Mouse (Mus musculus) thymus, postnatal 25 days (tissue): Measurements from ENCODE around the gene Poc1a.
A peak's percentile ranks its signal among the peaks of the same experiment; 100 is the strongest.

Source experiments
- DNase-seq: peaks from one replicate; pipeline ENCODE4 v3.0.0; 2022

The Poc1a gene

DNA sequence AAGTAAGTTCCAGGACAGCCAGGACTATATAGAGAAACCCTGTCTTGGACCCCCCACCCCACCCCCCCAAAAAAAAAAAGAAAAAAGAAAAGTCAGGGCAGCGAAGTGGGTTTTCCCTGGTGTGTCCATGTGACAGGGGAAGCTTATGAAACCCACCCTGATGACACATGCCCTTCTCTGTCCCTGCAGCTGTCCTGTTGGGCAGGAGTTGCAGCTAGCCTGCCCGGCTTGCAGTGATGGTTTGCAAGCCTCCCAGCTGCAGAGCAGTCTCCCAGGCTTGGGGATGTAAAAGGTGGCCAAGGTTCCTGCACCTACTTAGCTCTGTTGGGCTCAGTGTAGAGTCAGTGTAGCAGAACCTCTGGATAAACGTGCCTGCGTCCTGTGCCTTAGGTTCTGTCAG is 58.9 kb downstream of the Poc1a start:
- DNase-seq = no peak

DNA sequence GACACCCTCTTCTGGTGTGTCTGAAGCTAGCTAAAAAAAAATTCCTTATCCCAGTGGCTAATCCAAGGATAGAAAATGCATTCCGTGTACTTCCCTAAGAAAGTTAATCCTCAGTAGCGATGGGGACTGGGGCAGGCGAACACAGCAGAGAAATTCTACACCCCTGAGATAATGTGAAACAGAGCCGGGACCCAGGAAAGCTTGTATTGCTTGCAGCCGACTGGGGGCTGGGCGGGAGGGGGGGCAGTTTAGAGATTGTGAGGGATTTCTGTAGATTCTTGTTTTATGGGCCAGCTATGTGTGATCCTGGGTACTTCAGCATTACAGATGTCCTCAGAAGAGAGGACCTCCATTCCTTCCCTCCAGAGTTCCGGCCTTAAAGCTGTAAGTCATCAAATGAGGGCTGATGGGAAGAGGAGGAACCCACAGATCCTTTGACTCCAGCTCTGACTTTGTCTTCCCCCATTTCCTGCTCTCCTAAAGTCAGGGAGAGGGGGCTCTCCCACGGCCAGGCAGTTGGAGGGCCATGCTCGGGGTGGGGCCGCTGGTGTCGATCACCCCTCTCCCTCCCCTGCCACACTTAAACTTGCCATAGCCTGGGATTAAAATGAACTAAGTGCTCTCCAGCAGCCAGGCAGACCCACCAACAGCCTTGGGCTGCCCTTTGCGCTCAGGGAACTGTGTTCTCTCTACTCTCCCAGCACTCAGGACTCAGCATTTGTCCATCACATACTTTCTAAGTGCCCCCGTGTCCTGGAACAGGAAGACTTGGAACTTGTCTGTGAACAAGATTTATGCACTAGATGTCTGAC is 59.8 kb downstream of the Poc1a start:
- no peak for DNase-seq

DNA sequence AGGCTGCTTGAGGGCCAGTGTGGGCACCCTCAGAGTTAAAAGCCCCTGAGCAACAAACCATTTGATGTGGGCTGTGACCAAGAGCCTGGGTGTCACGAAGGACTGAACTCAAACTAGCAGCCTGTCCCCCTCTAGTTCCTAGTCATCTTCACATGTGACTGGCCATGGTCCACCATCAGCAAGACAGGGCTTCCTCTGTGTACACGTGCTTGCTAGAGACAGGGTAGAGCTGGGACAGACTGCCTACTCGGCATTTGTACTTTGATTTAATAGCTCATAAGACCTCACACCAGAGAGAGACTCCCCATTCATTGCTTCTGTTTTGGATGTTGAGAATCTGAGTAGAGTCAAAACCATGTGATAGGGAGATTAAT is 60.4 kb downstream of the Poc1a start:
- no peak for DNase-seq

DNA sequence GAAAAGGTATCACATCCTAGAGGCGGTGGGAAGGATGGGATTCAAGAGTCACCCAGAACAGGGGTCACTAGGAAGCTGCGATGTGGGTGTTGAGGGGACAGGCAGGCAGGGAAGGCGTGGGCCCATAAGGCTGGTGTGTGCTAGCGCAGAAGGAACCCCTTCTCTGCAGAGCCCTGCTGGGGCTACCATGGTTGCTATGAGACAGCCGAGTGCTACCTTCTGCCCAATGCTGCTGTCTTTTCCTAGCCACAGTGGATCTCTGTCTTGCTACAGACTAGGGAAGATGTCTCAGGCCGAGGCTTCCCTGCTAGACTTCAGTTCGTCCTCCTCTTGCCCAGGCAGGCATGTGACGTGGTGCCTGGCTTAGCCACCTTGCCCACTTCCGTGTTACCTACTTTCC is 61.7 kb downstream of the Poc1a start:
- no peak for DNase-seq

DNA sequence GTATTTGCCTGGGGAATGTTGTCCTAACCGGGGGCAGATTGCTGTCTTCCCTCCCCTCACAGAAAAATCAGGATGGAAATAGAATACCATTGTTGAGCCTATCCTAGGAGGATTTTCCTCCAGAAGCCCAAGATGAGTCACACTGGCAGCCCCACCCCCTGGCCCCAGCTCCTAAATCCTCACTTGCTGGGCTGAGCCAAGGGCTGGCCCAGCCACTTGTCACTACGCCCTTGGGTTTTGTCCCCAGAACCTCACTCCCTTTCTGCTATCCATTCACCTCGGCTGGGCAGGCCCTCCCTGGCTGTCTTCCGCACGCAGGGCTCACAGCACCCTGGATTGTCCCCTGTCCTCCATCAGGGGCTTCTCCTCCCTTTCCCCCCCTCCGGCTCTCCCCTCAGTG is 64.3 kb downstream of the Poc1a start:
- DNase-seq = no peak

DNA sequence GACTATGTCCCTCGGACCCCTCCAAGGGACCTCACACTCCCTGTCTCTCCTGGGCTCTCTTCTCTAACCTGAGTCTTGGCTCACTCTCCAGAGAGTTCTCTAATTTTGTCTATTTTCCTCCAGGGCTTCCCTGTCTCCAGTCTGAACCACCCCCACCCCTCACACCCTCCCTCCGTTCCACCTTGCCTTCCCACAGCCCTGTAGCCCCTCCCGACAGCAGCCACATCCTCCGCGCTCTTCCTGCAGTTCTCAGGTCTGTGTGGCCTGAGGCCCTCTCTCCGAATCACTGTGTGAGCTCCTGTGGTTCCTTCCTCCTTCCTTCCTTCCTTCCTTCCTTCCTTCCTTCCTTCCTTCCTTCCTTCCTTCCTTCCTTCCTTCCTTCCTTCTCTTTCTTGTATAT is 64.8 kb downstream of the Poc1a start:
- DNase-seq = no peak

DNA sequence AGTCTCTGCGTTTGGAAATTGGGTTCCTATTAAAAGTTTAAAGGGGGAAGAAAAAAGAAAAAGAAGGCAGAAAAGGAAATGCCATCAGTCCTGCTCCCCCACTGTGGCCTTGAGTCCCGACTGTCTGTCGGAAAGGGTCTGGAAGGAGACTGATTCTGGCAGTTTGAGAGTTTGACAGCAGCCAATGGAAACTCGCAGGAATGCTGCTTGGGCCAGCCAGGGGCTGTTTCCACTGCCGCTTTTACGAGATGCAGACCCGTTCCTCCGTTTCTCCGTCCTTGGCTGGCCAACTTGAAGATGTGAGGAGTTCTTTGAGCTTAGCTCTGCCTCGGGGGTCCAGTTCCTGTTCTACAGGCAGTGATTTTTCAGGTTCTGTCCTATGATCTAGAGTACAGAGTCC is 67.4 kb downstream of the Poc1a start:
- no peak for DNase-seq

DNA sequence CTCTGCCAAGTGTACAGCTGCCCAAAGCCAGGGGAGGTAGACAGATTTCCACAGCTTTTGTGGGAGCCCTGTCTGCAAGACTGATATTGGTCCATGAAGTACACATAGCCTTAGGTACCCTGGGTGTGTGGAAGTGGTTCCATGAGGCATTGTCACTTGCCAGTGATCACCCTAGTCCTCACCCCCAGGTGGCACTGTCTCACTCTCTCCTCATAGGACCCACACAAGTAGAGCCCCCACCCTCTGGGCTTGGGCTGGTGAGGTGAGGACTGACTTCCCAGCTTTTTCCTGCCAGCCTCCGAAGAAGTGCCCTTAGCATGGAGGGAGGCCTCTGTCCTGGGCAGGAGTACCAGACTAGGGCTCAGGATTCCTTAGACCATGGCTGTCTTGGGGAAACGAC is 68.2 kb downstream of the Poc1a start:
- DNase-seq = peak; percentile 53

DNA sequence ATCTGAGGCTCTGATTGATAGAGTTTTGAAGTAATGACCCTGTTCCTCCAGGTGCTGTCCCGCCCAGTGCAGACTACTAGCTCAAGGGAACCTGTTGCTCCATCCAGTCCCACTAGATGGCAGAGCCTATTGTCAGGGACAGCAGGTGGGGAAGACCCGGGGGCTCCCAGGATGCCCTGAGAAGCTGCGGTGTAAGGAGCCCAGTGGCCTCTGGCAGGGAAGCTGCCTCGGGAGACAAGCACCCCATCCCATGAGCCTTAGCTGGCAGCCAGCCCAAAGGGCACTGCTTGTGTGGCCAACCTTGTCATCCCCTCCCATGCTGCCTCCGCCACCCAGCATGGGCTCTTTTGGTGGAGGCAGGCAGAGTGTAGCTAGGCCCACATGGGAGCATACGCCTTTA is 70.3 kb downstream of the Poc1a start:
- peak; percentile 9 for DNase-seq

DNA sequence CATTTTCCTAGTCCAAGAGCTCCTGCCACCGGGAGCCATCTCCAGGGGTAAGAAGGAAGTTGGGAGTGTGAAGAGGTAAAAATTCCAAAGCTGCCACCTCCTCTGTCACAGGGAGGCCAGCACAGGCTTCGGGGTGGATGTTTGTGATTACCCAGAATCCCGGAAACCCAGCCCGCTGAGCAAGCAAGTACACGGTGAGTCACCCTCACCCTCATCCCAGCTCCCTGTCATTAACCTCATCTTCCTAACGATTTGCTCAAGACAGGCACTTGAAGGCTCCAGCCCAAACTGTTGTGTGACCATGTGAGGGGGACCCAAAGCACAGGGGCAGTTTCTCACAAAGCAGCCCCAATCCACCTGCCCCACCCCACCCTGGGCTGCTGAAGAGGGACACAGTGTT is 72.9 kb downstream of the Poc1a start:
- DNase-seq = no peak

DNA sequence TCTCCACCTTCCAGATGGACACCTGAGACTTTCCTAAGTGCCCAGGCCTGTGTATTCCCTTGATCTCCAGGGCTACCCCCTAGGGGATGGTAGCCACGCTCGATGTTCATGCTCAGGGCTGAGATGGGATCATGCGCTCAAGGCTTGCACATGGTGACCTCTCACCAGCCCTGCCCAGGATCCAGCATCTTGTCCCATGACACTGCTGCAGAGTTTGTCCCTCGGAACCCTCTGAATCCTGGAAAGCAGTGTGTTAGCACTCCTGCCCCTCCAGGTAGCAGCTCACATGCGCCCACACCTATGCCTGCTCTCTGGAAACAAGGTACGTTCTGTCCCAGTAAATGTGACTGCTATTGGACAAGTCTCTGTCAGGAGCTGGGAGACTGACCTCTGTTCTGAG is 73.9 kb downstream of the Poc1a start:
- DNase-seq = no peak

DNA sequence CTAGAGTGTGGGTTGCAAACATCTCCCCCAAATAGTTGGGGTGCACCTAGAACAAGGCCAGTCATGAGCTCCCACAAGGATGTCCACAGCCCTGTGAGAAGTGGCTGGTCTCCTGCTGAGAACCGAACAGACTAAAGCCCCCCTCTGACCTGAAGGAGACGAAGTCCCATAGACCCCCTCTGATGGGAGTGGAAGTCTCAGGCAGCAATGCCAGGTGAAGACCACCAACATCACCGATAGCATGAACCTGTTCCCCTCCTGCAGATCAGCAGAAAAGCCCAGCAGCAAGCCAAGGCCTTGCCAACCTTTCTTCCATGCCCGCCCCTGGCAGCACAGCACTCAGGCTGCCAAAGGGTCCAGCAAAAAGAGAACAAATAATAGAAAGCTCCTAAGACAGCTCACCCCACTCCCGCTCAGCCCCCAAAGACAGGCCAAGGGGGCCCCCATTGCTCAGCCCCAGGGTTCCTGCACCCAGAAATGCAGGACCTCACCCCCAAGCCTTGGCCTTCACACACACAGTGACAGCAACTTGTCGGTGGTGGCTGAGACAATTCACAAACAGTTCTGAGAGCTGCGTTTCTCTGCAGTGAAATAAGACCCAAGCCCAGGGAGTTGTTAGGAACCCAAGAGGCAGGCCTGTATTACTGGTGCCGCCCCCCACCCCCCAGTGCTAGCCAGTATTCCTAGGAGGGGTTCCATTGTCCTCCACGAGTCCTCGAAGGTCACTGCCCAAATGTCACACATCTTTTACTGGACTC is 74.5 kb downstream of the Poc1a start:
- no peak for DNase-seq

DNA sequence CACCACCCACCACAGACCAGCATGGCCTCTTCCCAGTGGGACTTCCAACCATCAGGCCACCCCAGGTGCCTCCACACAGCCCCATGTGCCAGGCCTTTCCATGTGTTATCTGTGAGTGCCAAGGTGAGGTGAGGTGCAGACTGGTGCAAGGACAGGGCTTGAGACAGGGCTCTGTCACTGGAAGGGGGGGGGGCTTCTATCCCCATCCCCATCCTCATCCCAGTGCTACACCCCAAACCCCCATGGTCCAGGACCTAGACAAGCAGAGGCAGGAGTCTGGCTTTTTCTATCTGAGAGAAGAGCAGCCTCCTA is 75.1 kb downstream of the Poc1a start:
- DNase-seq = no peak

DNA sequence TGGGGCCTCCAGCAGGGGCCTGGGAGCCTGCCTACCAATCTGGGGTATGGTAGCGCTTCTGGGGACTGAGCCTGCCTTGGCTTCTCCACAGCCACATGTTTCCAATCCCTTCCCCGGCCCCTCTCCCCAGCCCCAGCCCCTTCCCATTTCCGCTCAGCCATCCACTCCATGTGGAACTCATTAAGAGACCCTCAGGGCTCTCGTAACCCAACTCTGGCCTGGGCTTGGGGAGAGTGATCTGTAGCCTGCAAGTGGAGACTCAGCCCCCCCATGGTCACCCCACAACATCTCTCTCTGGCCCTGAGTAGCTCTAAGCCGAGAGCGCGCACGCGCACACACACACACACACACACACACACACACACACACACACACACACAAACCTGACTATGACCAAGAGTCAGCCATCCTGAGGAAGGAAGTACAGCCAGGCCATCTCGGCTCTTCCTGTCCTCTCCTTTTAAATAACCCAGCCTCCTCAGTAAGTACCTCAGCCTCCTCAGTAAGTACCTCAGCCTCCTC is 75.5 kb downstream of the Poc1a start:
- no peak for DNase-seq

DNA sequence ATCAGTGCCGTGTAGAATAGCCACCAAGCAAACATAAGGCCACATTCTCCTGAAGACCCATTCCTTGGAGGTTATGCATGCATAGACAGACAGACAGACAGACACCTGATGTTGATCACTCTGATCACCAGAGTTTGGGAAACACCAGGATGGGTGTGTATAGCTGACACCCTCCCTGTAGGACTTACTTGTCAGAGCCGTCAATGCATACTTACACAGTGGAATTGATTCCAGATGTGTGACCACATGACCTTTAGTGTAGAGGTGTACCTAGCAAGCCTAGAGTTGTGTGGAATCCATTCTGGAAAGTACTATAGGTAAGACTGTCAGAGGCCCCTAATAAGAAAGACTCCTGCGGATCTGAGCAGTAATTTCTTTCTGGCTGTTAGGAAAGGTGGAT is 76.3 kb downstream of the Poc1a start:
- DNase-seq = no peak

DNA sequence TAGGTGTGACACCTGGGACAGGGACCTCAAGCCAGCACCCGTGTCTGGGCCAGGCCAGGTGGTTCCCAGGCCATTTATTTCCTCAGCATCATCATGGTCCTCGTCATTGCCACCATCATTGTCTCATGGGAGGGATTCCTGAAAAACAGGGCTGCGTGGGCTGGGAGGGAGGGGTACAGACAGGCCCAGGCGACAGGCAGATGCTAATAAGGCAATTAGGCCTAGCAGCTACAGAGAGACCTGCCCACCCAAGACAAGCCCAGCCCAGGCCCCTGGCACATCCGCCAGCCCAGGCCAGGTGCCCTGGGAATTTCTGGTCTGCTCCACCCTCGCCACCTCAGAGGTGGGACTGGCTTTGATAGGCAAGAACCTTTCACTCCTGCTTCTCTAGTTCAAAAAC is 78.4 kb downstream of the Poc1a start:
- DNase-seq = no peak

DNA sequence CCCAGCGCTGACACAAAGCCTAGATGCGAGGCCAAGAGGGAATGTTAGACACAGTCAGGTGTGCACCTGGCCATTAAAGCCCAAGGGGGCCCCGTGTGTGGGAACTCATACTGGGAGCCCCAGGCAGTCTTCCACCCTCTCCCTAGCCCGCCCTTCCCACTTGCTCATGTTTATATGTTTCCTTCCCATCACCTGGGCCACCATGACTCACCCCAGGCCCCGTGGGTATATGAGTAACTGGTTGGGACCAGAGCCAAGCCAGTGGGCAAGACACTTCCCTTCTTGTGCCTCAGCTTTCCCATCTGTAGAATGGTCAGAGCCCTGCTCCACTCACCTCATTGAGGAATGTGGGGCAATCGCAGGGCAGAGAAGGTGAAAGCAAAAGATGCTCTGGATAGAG is 80.3 kb downstream of the Poc1a start:
- no peak for DNase-seq

DNA sequence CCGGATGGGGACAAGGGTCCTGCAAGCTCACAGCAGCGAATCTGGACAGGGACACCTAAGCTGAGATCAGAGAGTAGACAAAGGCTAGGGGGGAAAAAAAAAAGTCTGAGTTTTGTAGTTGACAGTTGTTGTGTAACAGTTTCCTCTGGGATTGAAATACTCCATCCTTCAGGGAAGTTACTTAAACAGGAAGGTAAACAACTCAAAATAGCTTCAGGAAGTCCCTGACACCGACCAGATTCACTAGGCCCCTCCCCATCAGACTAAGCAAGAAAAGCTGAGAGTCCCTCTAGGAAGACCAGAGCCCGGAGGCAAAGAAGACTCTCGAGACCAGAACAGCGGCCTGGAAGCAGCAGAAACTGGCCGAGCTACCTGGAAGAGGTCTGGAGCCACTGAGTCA is 84.5 kb downstream of the Poc1a start:
- DNase-seq = no peak

DNA sequence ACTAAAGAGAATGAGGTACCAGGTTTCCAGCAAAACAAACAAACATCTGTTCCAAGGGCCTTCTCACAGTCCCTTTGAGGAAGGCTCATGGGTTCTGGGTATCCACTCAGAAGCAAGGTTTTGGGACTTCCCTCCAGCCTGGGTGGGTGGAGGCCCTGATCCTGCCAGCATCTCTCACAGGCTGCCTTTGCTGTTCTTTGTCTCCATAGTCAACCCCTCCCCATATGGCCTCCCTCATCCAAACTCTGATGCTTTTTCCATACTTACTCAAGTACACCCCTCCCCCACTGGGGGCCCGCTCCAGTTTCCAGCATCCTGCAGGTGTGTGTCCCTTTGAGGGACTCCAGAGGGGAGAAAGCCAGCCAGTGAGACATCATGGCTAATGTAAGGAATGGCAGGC is 85.3 kb downstream of the Poc1a start:
- no peak for DNase-seq

DNA sequence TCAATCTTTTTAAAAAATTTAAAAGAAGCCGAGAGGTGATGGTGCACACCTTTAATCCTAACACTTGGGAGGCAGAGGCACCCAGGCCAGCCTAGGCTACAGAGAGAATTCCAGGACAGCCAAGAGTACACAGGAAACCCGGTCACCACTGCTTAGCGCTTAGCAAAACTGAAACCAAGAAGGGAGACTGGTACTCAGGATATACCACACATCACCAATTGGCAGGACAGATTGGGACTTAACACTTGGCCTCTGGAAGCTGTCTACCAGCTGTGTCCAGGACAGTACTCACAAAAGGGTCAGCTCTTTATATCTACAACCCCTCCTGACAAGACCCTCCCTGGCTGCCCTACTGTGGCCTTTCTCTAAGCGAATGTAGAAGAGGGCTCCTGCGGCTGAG is 86.1 kb downstream of the Poc1a start:
- DNase-seq = no peak

DNA sequence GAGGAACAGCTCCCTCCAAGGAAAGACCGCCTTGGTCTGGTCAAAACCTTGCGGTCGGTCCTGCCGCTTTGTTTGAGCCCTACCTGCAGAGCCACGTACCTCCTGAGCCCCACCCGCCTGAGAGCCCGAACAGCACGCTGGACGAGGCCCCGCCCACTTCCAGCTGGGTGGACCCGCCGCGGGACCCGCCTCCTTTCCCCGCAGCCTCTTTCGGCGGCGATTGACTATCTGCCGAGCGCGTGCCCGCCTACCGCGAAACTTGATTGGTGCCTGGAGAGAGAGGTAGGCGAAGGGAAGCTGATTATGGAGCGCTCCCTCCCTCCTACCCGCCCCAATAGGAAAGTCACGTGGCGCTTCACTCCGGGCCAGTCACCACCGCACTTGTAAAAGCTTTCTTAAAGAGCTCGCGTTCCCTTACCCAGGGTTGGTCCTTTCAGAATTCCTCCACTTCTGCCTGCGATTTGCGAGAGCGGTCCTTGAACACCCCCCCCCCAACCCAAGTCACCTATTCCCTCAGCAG is 86.8 kb downstream of the Poc1a start:
- DNase-seq = peak; percentile 98

DNA sequence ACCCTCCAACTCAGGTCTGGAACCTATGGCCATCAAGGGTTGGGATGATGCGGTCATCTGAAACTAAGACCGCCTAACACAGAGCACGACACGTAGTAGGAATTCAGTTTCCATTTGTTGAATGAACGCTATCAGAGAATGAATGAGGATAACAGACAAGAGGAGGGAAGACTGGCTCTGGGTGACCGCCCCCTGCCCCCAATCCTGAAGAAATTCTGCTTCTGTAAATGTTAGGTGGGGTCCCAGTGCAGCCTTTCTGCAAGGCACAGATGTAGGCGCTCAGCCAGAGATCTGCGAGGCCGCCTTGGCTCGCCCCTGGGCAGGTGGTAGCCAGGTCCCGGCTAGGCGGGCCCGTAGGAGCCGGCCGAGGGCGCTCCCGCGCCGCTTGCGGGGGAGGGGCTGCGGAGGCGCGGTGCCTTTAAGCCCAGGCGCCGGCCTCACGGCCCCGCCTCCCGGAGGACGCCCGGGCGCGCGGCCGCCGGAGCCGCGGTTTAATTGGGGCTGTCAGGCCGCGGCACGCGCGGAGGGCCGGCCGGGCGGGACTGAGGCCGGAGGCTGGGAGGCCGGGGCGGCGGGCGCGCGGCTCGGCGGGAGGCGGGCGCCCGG is 87.4 kb downstream of the Poc1a start, which contains the start of gene Dusp7:
TSS of gene Dusp7 (plus strand) at position 521 of the 606 bp plus-strand sequence.
- DNase-seq = peak; percentile 73

DNA sequence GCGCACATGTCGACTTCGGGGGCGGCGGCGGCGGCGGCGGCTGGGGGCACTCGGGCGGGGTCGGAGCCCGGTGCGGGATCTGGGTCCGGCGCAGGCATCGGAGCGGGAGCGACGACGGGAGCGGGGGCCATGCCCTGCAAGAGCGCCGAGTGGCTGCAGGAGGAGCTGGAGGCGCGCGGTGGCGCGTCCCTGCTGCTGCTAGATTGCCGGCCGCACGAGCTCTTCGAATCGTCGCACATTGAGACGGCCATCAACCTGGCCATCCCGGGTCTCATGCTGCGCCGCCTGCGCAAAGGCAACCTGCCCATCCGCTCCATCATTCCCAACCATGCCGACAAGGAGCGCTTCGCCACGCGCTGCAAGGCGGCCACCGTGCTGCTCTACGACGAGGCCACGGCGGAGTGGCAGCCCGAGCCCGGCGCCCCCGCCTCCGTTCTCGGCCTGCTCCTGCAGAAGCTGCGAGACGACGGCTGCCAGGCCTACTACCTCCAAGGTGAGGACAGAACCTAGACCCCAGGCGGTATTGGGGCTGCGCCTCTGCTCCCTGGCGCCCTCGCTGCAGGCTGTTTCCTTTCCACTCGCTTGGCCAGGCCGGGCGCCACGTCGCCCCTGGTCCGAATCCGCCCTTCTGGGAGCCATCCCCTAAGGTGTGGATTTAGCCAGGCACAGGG is 88.1 kb downstream of the Poc1a start:
- DNase-seq = peak; percentile 61
